Mouse (Mus musculus): ENCODE measurements around the gene Rbm7. TPM values are rescaled to one million over a fixed set of nuclear protein-coding genes. Genes with fewer than 3 reads are reported as not detected.
"Not testable (repeated sequence)": the region's sequence is repeated elsewhere in the genome, so short reads cannot be mapped to it uniquely, and the experiment has no call there.

Rbm7 gene
- polyA plus RNA-seq, 1 experiment from 2014 or later = 160 TPM

GRCm38 (mm10) chr9:48480411-48481213 is 14.5 kb downstream of the Rbm7 start, which contains the start of gene Rexo2:
Rexo2 (minus strand) TSS chr9:48480623.
- DNase-seq (ENCODE audit: low spot score) = peak; percentile 95

- DNase-seq (ENCODE audit: low spot score) = no peak
Observed at GRCm38 (mm10) chr9:48479838-48480410, 15.2 kb downstream of the Rbm7 start.

GRCm38 (mm10) chr9:48478808-48479207 is 16.3 kb downstream of the Rbm7 start:
- DNase-seq (ENCODE audit: low spot score) = no peak

GRCm38 (mm10) chr9:48476236-48477165 is 18.6 kb downstream of the Rbm7 start:
- DNase-seq (ENCODE audit: low spot score) = no peak

GRCm38 (mm10) chr9:48474367-48474766 is 20.7 kb downstream of the Rbm7 start:
- DNase-seq (ENCODE audit: low spot score) = no peak

- no peak for DNase-seq (ENCODE audit: low spot score)
Observed at GRCm38 (mm10) chr9:48473131-48473530, 22.0 kb downstream of the Rbm7 start.

- no peak for DNase-seq (ENCODE audit: low spot score)
Observed at GRCm38 (mm10) chr9:48472441-48473025, 22.6 kb downstream of the Rbm7 start.

- DNase-seq (ENCODE audit: low spot score) = not testable (repeated sequence)
Observed at GRCm38 (mm10) chr9:48467471-48467870, 27.6 kb downstream of the Rbm7 start.

GRCm38 (mm10) chr9:48466804-48467203 is 28.3 kb downstream of the Rbm7 start:
- peak; percentile 51 for DNase-seq (ENCODE audit: low spot score)

GRCm38 (mm10) chr9:48465671-48466070 is 29.4 kb downstream of the Rbm7 start:
- peak; percentile 24 for DNase-seq (ENCODE audit: low spot score)

- no peak for DNase-seq (ENCODE audit: low spot score)
Observed at GRCm38 (mm10) chr9:48461545-48461944, 33.6 kb downstream of the Rbm7 start.

GRCm38 (mm10) chr9:48460720-48461119 is 34.4 kb downstream of the Rbm7 start:
- no peak for DNase-seq (ENCODE audit: low spot score)

- no peak for DNase-seq (ENCODE audit: low spot score)
Observed at GRCm38 (mm10) chr9:48459391-48459790, 35.7 kb downstream of the Rbm7 start.

- peak; percentile 10 for DNase-seq (ENCODE audit: low spot score)
Observed at GRCm38 (mm10) chr9:48458879-48459278, 36.2 kb downstream of the Rbm7 start.

- DNase-seq (ENCODE audit: low spot score) = no peak
Observed at GRCm38 (mm10) chr9:48455961-48456360, 39.1 kb downstream of the Rbm7 start.

GRCm38 (mm10) chr9:48450066-48450465 is 45.0 kb downstream of the Rbm7 start:
- DNase-seq (ENCODE audit: low spot score) = peak; percentile 63

GRCm38 (mm10) chr9:48447783-48448209 is 47.3 kb downstream of the Rbm7 start:
- DNase-seq (ENCODE audit: low spot score) = peak; percentile 58

GRCm38 (mm10) chr9:48444821-48445220 is 50.3 kb downstream of the Rbm7 start:
- DNase-seq (ENCODE audit: low spot score) = no peak

GRCm38 (mm10) chr9:48443873-48444272 is 51.2 kb downstream of the Rbm7 start:
- DNase-seq (ENCODE audit: low spot score) = no peak

Data from thymus, postnatal 0 days (tissue).